Mouse (Mus musculus) hindbrain, embryonic 14.5 days (tissue): ENCODE measurements around the gene Rhou. TPM values are rescaled to one million over a fixed set of nuclear protein-coding genes. Genes with fewer than 3 reads are reported as not detected.

Experiments
- ATAC-seq: fragments of 200-750 bp; cut with Nextera tagmentation; 2 replicates; pipeline ENCODE4 v1.8.0; 2017; ENCODE audit warnings: moderate number of reproducible peaks, mild to moderate bottlenecking, moderate TSS enrichment, moderate library complexity; ENCODE audit not compliant: low FRiP score
- DNase-seq: peaks from one replicate; pipeline ENCODE4 v3.0.0-alpha.2; 2015; ENCODE audit warnings: low spot score
- H3K27ac ChIP-seq: fragments of 300-500 bp; sonication (generic); 2 replicates; pipeline ENCODE4 v1.5.1; 2014; ENCODE audit warnings: mild to moderate bottlenecking, moderate library complexity
- H3K27me3 ChIP-seq: fragments of 300-500 bp; sonication (generic); 2 replicates; pipeline ENCODE4 v1.6.1; 2014; ENCODE audit warnings: mild to moderate bottlenecking, low read length, mixed read lengths; ENCODE audit not compliant: control insufficient read depth, insufficient read depth
- H3K36me3 ChIP-seq: fragments of 300-500 bp; sonication (generic); replicated peaks from 2 replicates; pipeline ENCODE4 v1.6.1; 2014; ENCODE audit not compliant: control insufficient read depth, insufficient read depth
- H3K4me1 ChIP-seq: fragments of 300-500 bp; sonication (generic); replicated peaks from 2 replicates; pipeline ENCODE4 v1.6.1; 2014; ENCODE audit warnings: antibody characterized with exemption, low read length, mixed read lengths; ENCODE audit not compliant: control insufficient read depth, insufficient read depth
- H3K4me2 ChIP-seq: fragments of 300-500 bp; sonication (generic); replicated peaks from 2 replicates; pipeline ENCODE4 v1.6.1; 2014; ENCODE audit warnings: mild to moderate bottlenecking, moderate library complexity
- H3K4me3 ChIP-seq: fragments of 300-500 bp; sonication (generic); replicated peaks from 2 replicates; pipeline ENCODE4 v1.5.1; 2014; ENCODE audit warnings: mild to moderate bottlenecking, low read length
- H3K9ac ChIP-seq: fragments of 300-500 bp; sonication (generic); 2 replicates; pipeline ENCODE4 v1.6.1; 2014
- H3K9me3 ChIP-seq: fragments of 300-500 bp; sonication (generic); 2 replicates; pipeline ENCODE4 v1.6.1; 2016; ENCODE audit warnings: low read length; ENCODE audit not compliant: control insufficient read depth
- WGBS: fragments of 180-500 bp; shearing (Covaris S2); extraction: QIAGEN DNeasy Blood & Tissue Kit; methylation state at CpG from one replicate; pipeline ENCODE4 v1.1.7; 2014; 5-methylcytosine and 5-hydroxymethylcytosine counted together
- polyA plus RNA-seq: library from polyadenylated mRNA; unstranded; fragments of >200 nt; fragmentation: Nextera tagmentation; extraction: Ambion mirVana; gene quantifications from 2 replicates; pipeline ENCODE4 v1.2.1, GENCODE M21; 2014

The Rhou gene
- polyA plus RNA-seq, 1 experiment from 2014 or later, result 14.9 TPM

GRCm38 (mm10) chr8:123701952-123702587 lies 48.3 kb downstream of the Rhou start:
- Histone ChIP-seq H3K36me3 (no peaks in the 10 kb centered on the region), H3K4me2 (no peak overlapping the region), H3K27me3 (no peaks in the 10 kb centered on the region), H3K4me1 (no peaks in the 10 kb centered on the region), H3K9ac (no peak overlapping the region), H3K4me3 (no peak overlapping the region), H3K27ac (no peak overlapping the region), H3K9me3 (no peaks in the 10 kb centered on the region)
- DNase-seq (no peak), ATAC-seq (no peak)
- 77% methylated on average over 15 of the region's 15 CpGs for WGBS

GRCm38 (mm10) chr8:123705376-123705775 lies 51.6 kb downstream of the Rhou start:
- H3K9me3 ChIP-seq, result no peaks in the 10 kb centered on the region
- no peak overlapping the region for H3K27ac ChIP-seq
- no peak overlapping the region for H3K9ac ChIP-seq
- H3K36me3 ChIP-seq, result no peaks in the 10 kb centered on the region
- H3K27me3 ChIP-seq, result no peaks in the 10 kb centered on the region
- 83% methylated on average over 5 of the region's 5 CpGs for WGBS
- DNase-seq (no peak), ATAC-seq (no peak)
- H3K4me2 ChIP-seq, result no peak overlapping the region
- H3K4me3 ChIP-seq, result no peak overlapping the region
- H3K4me1 ChIP-seq, result no peaks in the 10 kb centered on the region

DNA sequence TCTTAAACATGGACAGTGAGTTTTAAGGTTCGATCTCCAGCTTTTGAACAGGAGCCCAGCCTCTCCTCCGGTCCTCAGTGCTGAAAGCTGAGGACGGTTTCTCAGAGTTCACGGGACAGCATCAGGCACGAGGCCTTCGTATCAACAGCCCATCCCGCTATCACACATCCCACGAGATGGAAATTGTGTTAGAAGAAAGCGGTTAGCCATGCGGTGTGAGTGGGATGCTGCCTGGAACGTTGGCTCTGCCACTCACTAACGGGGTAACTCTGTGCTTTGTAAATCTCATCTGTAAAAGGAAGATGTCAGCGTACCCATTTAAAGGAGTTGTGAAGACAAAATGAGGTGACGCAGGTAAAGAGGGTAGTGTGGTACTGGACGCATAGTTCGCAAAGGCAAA lies 53.4 kb downstream of the Rhou start:
- no peak for DNase-seq
- ATAC-seq, result no peak
- 91% methylated on average over 16 of the region's 16 CpGs for WGBS
- no peak overlapping the region for H3K4me3 ChIP-seq
- H3K4me1 ChIP-seq, result no peaks in the 10 kb centered on the region
- no peaks in the 10 kb centered on the region for H3K27me3 ChIP-seq
- no peak overlapping the region for H3K9ac ChIP-seq
- H3K27ac ChIP-seq, result no peak overlapping the region
- no peak overlapping the region for H3K4me2 ChIP-seq
- no peaks in the 10 kb centered on the region for H3K36me3 ChIP-seq
- H3K9me3 ChIP-seq, result no peaks in the 10 kb centered on the region

DNA sequence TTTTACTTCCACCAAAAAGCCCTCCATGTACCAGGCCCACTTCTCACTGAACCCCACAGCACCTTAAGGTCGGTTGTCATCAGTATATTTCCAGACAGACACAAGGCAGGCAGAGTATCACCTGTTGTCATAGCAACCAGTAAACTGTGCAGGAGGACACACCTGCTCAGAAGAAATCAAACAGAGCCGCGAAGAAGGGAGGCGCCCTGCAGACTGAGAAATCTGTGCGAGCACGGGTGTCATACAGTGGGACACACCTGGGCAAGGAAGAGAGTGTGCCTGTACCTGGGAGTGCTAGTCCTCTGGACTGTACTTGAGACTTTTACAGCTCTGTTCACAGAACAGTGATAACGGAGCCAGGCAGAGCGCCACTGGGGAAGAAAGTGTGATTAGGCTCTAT lies 55.0 kb downstream of the Rhou start:
- WGBS, result 79% methylated on average over 8 of the region's 8 CpGs
- H3K4me2 ChIP-seq, result no peak overlapping the region
- H3K4me3 ChIP-seq, result no peak overlapping the region
- H3K9me3 ChIP-seq, result no peaks in the 10 kb centered on the region
- DNase-seq (no peak), ATAC-seq (no peak)
- no peaks in the 10 kb centered on the region for H3K4me1 ChIP-seq
- no peaks in the 10 kb centered on the region for H3K36me3 ChIP-seq
- no peak overlapping the region for H3K27ac ChIP-seq
- H3K27me3 ChIP-seq, result no peaks in the 10 kb centered on the region
- H3K9ac ChIP-seq, result no peak overlapping the region

GRCm38 (mm10) chr8:123710335-123710734 lies 56.6 kb downstream of the Rhou start:
- H3K9me3 ChIP-seq, result no peaks in the 10 kb centered on the region
- no peak overlapping the region for H3K9ac ChIP-seq
- DNase-seq, result no peak
- H3K4me3 ChIP-seq, result no peak overlapping the region
- no peaks in the 10 kb centered on the region for H3K27me3 ChIP-seq
- H3K4me1 ChIP-seq, result no peaks in the 10 kb centered on the region
- ATAC-seq, result no peak
- H3K36me3 ChIP-seq, result no peaks in the 10 kb centered on the region
- no peak overlapping the region for H3K27ac ChIP-seq
- WGBS, result 87% methylated on average over 5 of the region's 5 CpGs
- H3K4me2 ChIP-seq, result no peak overlapping the region

Other genes starting within 250 kb of the Rhou start
- 0.10 and 0.21 TPM in 2 replicates for gene Mc1r, start 246.8 kb upstream of the Rhou start, polyA plus RNA-seq
- gene Tubb3, start 242.5 kb upstream of the Rhou start, polyA plus RNA-seq, result 1,715 and 1,766 TPM in 2 replicates
- 45.3 and 52.2 TPM in 2 replicates for gene Def8, start 230.4 kb upstream of the Rhou start, polyA plus RNA-seq
- gene Afg3l1, start 176.0 kb upstream of the Rhou start, polyA plus RNA-seq, result 31.6 and 36.5 TPM in 2 replicates
- gene Dbndd1, start 138.5 kb upstream of the Rhou start, polyA plus RNA-seq, result 91.3 and 92.0 TPM in 2 replicates
- 37.5 and 38.8 TPM in 2 replicates for gene Gas8, start 135.1 kb upstream of the Rhou start, polyA plus RNA-seq
- 79.1 and 82.7 TPM in 2 replicates for gene Rab4a, start 152.1 kb downstream of the Rhou start, polyA plus RNA-seq
- gene Ccsap, start 206.3 kb downstream of the Rhou start, polyA plus RNA-seq, result 5.0 TPM in 2 replicates
- 5.3 and 6.6 TPM in 2 replicates for gene Acta1, start 240.8 kb downstream of the Rhou start, polyA plus RNA-seq